Comparison of ENCODE assay signal across 12 mouse cellular contexts in genomic region chr2:25497846-25498575, GRCm38 (mm10). TPM values are rescaled to one million over a fixed set of nuclear protein-coding genes. Genes with fewer than 3 reads are reported as not detected.
DNase-seq lines count a peak whose midpoint lies in the region; ATAC-seq and TF ChIP-seq lines count a peak whose summit lies in the region.
"Had no signal": no experiment of that assay in that cellular context is flagged by ENCODE, and none has a peak within 500 bp of the region (broad histone marks: within the 10 kb centered on the region; RNA-seq: fewer than 3 reads in every experiment).

No protein-coding gene starts in this region.

- no peak for DNase-seq in hindbrain, embryonic 14.5 days (ENCODE audit: low spot score)
- DNase-seq in hindbrain, embryonic 10.5 days (ENCODE audit: low spot score): no peak
- no peak for DNase-seq in thymus, adult 2 months
- no peak for DNase-seq in thymus, postnatal 36 days
- DNase-seq in left cerebral cortex, adult 11 months (ENCODE audit: low spot score): no peak
- no peak for DNase-seq in layer of hippocampus, adult 11-12 months (ENCODE audit: low spot score)
- DNase-seq in urinary bladder, postnatal 4 days (ENCODE audit: low spot score in 2 of 2): no peak

- H3K4me1 ChIP-seq in hindbrain, embryonic 14.5 days (replicated peaks; ENCODE audit: control insufficient read depth, insufficient read depth, low read length): peaks cover 11% of the 10 kb centered on the region
- H3K4me1 ChIP-seq in hindbrain, embryonic 10.5 days (replicated peaks): peaks cover 36% of the 10 kb centered on the region
- peaks cover 29% of the 10 kb centered on the region for H3K4me1 ChIP-seq in thymus, adult 2 months (replicated peaks; ENCODE audit: control insufficient read depth, insufficient read depth, low read length)

- ATAC-seq in hindbrain, embryonic 14.5 days (ENCODE audit: low FRiP score): no peak
- peak; percentile 24 to 38; a peak in 1 of 4 replicates for ATAC-seq in hematopoietic stem cell, adult 5-6 weeks (replicated peaks in 1 of 2; ENCODE audit: insufficient read depth in 1 of 2, low FRiP score in 2 of 2, low TSS enrichment in 1 of 2, low read depth in 1 of 2, poor library complexity in 2 of 2, severe bottlenecking in 2 of 2)
- ATAC-seq: forebrain, embryonic 15.5 days; liver, embryonic 12.5 days had no signal

- no peaks in the 10 kb centered on the region for H3K27me3 ChIP-seq in hindbrain, embryonic 14.5 days (ENCODE audit: control insufficient read depth, insufficient read depth, low read length)
- no peaks in the 10 kb centered on the region for H3K27me3 ChIP-seq in hindbrain, embryonic 10.5 days (ENCODE audit: insufficient read depth, poor library complexity, severe bottlenecking)
- no peaks in the 10 kb centered on the region for H3K27me3 ChIP-seq in thymus, adult 2 months (ENCODE audit: control insufficient read depth, insufficient read depth, low read length)
- H3K27me3 ChIP-seq: forebrain, embryonic 15.5 days; heart, embryonic 15.5 days had no signal

- peaks cover 6% of the 10 kb centered on the region; the same call in 1 of the 2 replicates for H3K36me3 ChIP-seq in hindbrain, embryonic 14.5 days (replicated peaks; ENCODE audit: control insufficient read depth, insufficient read depth)
- H3K36me3 ChIP-seq in hindbrain, embryonic 10.5 days: peaks cover 8% of the 10 kb centered on the region; the same call in 1 of the 2 replicates
- no peaks in the 10 kb centered on the region for H3K36me3 ChIP-seq in thymus, adult 2 months (ENCODE audit: control insufficient read depth, insufficient read depth, low read length)
- H3K36me3 ChIP-seq: heart, embryonic 15.5 days had no signal

- no peak for TF ChIP-seq POLR2A in thymus, adult 2 months (IDR thresholded peaks at IDR 0.05; ENCODE audit: control insufficient read depth, extremely low read depth, insufficient read depth, low read length, poor library complexity)

- H3K27ac ChIP-seq in hindbrain, embryonic 14.5 days: peak overlapping the region; percentile 43; the same call in 1 of the 2 replicates
- no peak overlapping the region for H3K27ac ChIP-seq in hindbrain, embryonic 10.5 days
- 0 out of 2 replicates have a peak overlapping the region, but pooled peaks have one; percentile 25 for H3K27ac ChIP-seq in thymus, adult 2 months (ENCODE audit: control insufficient read depth, insufficient read depth, low read length)
- H3K27ac ChIP-seq: forebrain, embryonic 15.5 days; heart, embryonic 15.5 days; liver, embryonic 12.5 days had no signal

- no peaks in the 10 kb centered on the region for H3K9me3 ChIP-seq in hindbrain, embryonic 14.5 days (ENCODE audit: control insufficient read depth, low read length)
- H3K9me3 ChIP-seq in hindbrain, embryonic 10.5 days: no peaks in the 10 kb centered on the region
- H3K9me3 ChIP-seq: forebrain, embryonic 15.5 days; heart, embryonic 15.5 days; liver, embryonic 12.5 days had no signal

- H3K9ac ChIP-seq in hindbrain, embryonic 14.5 days: no peak overlapping the region
- H3K9ac ChIP-seq: forebrain, embryonic 15.5 days; heart, embryonic 15.5 days; liver, embryonic 12.5 days had no signal

- H3K4me3 ChIP-seq in hindbrain, embryonic 14.5 days (replicated peaks; ENCODE audit: low read length): no peak overlapping the region
- H3K4me3 ChIP-seq in hindbrain, embryonic 10.5 days: no peak overlapping the region
- H3K4me3 ChIP-seq in thymus, adult 2 months (ENCODE audit: control insufficient read depth, insufficient read depth, low read length): no peak overlapping the region
- H3K4me3 ChIP-seq: forebrain, embryonic 15.5 days; heart, embryonic 15.5 days; liver, embryonic 12.5 days had no signal

- no peak overlapping the region for H3K4me2 ChIP-seq in hindbrain, embryonic 14.5 days (replicated peaks)
- H3K4me2 ChIP-seq: forebrain, embryonic 15.5 days; heart, embryonic 15.5 days; liver, embryonic 12.5 days had no signal

- 58% methylated on average over 6 of the region's 6 CpGs for WGBS in hindbrain, embryonic 14.5 days
- WGBS in hindbrain, embryonic 10.5 days: 57% methylated on average over 6 of the region's 6 CpGs
- 26% methylated on average over 6 of the region's 6 CpGs for WGBS in thymus, adult 2 months

- no peak for TF ChIP-seq CTCF in thymus, adult 2 months (IDR thresholded peaks at IDR 0.05; ENCODE audit: borderline replicate concordance, control insufficient read depth, extremely low read depth, insufficient read depth, low read length, poor library complexity)

RNA-seq across cellular contexts. Expression of gene Fbxw5, which starts 2.5 kb away (rescaled TPM):
- 116 and 118 TPM in 2 replicates for polyA plus RNA-seq in hindbrain, embryonic 14.5 days (2014; fragmentation: Nextera tagmentation; extraction: Ambion mirVana)
- polyA plus RNA-seq in hindbrain, embryonic 10.5 days (2016; fragmentation: Nextera tagmentation; extraction: Ambion mirVana): 88.3 and 109 TPM in 2 replicates
- 59.2 and 77.5 TPM in 2 replicates for polyA plus RNA-seq in thymus, adult 2 months (2012; rRNA removed)
- total RNA-seq in hematopoietic stem cell, adult 5-6 weeks (2017): 20.6 and 25.1 TPM in 2 replicates

RNA-seq across cellular contexts. Expression of gene C8g, which starts 3.5 kb away (rescaled TPM):
- 4.1 and 5.5 TPM in 2 replicates for polyA plus RNA-seq in hindbrain, embryonic 14.5 days (2014; fragmentation: Nextera tagmentation; extraction: Ambion mirVana)
- 5.8 and 6.0 TPM in 2 replicates for polyA plus RNA-seq in hindbrain, embryonic 10.5 days (2016; fragmentation: Nextera tagmentation; extraction: Ambion mirVana)
- 4.7 and 5.0 TPM in 2 replicates for polyA plus RNA-seq in thymus, adult 2 months (2012; rRNA removed)
- total RNA-seq in hematopoietic stem cell, adult 5-6 weeks (2017): 0.35 and 2.0 TPM in 2 replicates

RNA-seq across cellular contexts. Expression of gene Lcn12, which starts 4.3 kb away (rescaled TPM):
- polyA plus RNA-seq in hindbrain, embryonic 14.5 days (2014; fragmentation: Nextera tagmentation; extraction: Ambion mirVana): not detected in 2 replicates
- polyA plus RNA-seq in hindbrain, embryonic 10.5 days (2016; fragmentation: Nextera tagmentation; extraction: Ambion mirVana): not detected in 2 replicates
- not detected in 2 replicates for polyA plus RNA-seq in thymus, adult 2 months (2012; rRNA removed)
- not detected in 2 replicates for total RNA-seq in hematopoietic stem cell, adult 5-6 weeks (2017)
- polyA plus RNA-seq: forebrain, embryonic 15.5 days; heart, embryonic 15.5 days; liver, embryonic 12.5 days; neural tube, embryonic 14.5 days had no signal

RNA-seq across cellular contexts. Expression of gene Ptgds, which starts 28.2 kb away (rescaled TPM):
- polyA plus RNA-seq in hindbrain, embryonic 14.5 days (2014; fragmentation: Nextera tagmentation; extraction: Ambion mirVana): 230 and 390 TPM in 2 replicates
- 0.49 and 1.7 TPM in 2 replicates for polyA plus RNA-seq in hindbrain, embryonic 10.5 days (2016; fragmentation: Nextera tagmentation; extraction: Ambion mirVana)
- polyA plus RNA-seq in thymus, adult 2 months (2012; rRNA removed): 4.4 and 13.8 TPM in 2 replicates
- total RNA-seq in hematopoietic stem cell, adult 5-6 weeks (2017): 3.4 and 3.5 TPM in 2 replicates

RNA-seq across cellular contexts. Expression of gene Paxx, which starts 37.1 kb away (rescaled TPM):
- polyA plus RNA-seq in hindbrain, embryonic 14.5 days (2014; fragmentation: Nextera tagmentation; extraction: Ambion mirVana): 93.1 and 109 TPM in 2 replicates
- polyA plus RNA-seq in hindbrain, embryonic 10.5 days (2016; fragmentation: Nextera tagmentation; extraction: Ambion mirVana): 17.0 and 31.3 TPM in 2 replicates
- polyA plus RNA-seq in thymus, adult 2 months (2012; rRNA removed): 165 and 192 TPM in 2 replicates
- 27.5 and 28.0 TPM in 2 replicates for total RNA-seq in hematopoietic stem cell, adult 5-6 weeks (2017)
